Comparison of ENCODE assay signal across 9 mouse cellular contexts in genomic region chr2:164885788-164886187, GRCm38 (mm10). TPM values are rescaled to one million over a fixed set of nuclear protein-coding genes. Genes with fewer than 3 reads are reported as not detected.
DNase-seq lines count a peak whose midpoint lies in the region; ATAC-seq and TF ChIP-seq lines count a peak whose summit lies in the region.
"Had no signal": no experiment of that assay in that cellular context is flagged by ENCODE, and none has a peak within 500 bp of the region (broad histone marks: within the 10 kb centered on the region; RNA-seq: fewer than 3 reads in every experiment).

No protein-coding gene starts in this region.

- peak; percentile 19; the same call in 1 of the 2 replicates for ATAC-seq in midbrain, postnatal 0 days (ENCODE audit: low FRiP score)

- no peaks in the 10 kb centered on the region for H3K27me3 ChIP-seq in midbrain, postnatal 0 days (ENCODE audit: insufficient read depth, low read length)
- H3K27me3 ChIP-seq: midbrain, embryonic 12.5 days had no signal

- no peak overlapping the region for H3K4me2 ChIP-seq in midbrain, postnatal 0 days (ENCODE audit: low read depth, low read length, poor library complexity, severe bottlenecking)
- H3K4me2 ChIP-seq: midbrain, embryonic 12.5 days had no signal

- no peak for TF ChIP-seq CTCF in midbrain, postnatal 0 days (IDR thresholded peaks at IDR 0.05)

- peak; percentile 79 for DNase-seq in layer of hippocampus, adult 11-12 months (ENCODE audit: low spot score)
- no peak for DNase-seq in layer of hippocampus, adult 9-10 months (ENCODE audit: low spot score)
- DNase-seq in cerebellum, adult 11-12 months = peak; percentile 77
- DNase-seq in heart, adult 8-10 months (ENCODE audit: low spot score) = peak; percentile 61
- DNase-seq in layer of hippocampus, postnatal 25 days (ENCODE audit: extremely low spot score in 1 of 2, low spot score in 1 of 2) = peak; percentile 76 to 93
- peak; percentile 68 for DNase-seq in midbrain, postnatal 0 days (ENCODE audit: low spot score)
- DNase-seq in embryo, embryonic 11 days = no peak
- no peak for DNase-seq in thymus, postnatal 0 days (ENCODE audit: low spot score)

- no peaks in the 10 kb centered on the region for H3K9me3 ChIP-seq in midbrain, postnatal 0 days (ENCODE audit: low read length)
- H3K9me3 ChIP-seq: midbrain, embryonic 12.5 days had no signal

- H3K4me1 ChIP-seq in midbrain, postnatal 0 days (ENCODE audit: insufficient read depth, low read length) = no peaks in the 10 kb centered on the region

- no peak overlapping the region for H3K4me3 ChIP-seq in midbrain, postnatal 0 days (ENCODE audit: low read depth, low read length)
- H3K4me3 ChIP-seq: midbrain, embryonic 12.5 days had no signal

- H3K9ac ChIP-seq in midbrain, postnatal 0 days (replicated peaks; ENCODE audit: low read length, poor library complexity, severe bottlenecking) = no peak overlapping the region
- H3K9ac ChIP-seq: midbrain, embryonic 12.5 days had no signal

- H3K36me3 ChIP-seq in midbrain, postnatal 0 days (ENCODE audit: insufficient read depth, low read length) = peaks cover 73% of the 10 kb centered on the region

- WGBS in midbrain, postnatal 0 days = 65% methylated on average over 7 of the region's 7 CpGs

- H3K27ac ChIP-seq in midbrain, postnatal 0 days (ENCODE audit: low read depth, low read length) = peak overlapping the region; percentile 43; the same call in 1 of the 2 replicates
- H3K27ac ChIP-seq: midbrain, embryonic 12.5 days had no signal

RNA-seq across cellular contexts. Expression of gene Pcif1, which starts 6.7 kb away (rescaled TPM):
- total RNA-seq in heart, adult 8-10 months (2022) = 10 to 100 TPM; 23.3 to 34.7 (median 33.0) TPM
- total RNA-seq in layer of hippocampus, postnatal 25 days (2021) = 10 to 100 TPM; 40.4 to 47.2 TPM
- 77.2 and 90.1 TPM in 2 replicates for total RNA-seq in midbrain, postnatal 0 days (2014; rRNA removed)
- polyA plus RNA-seq in midbrain, postnatal 0 days (2015; fragmentation: Nextera tagmentation; extraction: Ambion mirVana) = 88.9 and 94.6 TPM in 2 replicates
- 92.5 and 107 TPM in 2 replicates for polyA plus RNA-seq in thymus, postnatal 0 days (2015; fragmentation: Nextera tagmentation; extraction: Ambion mirVana)

RNA-seq across cellular contexts. Expression of gene Zfp335, which starts 25.8 kb away (rescaled TPM):
- 1 to 10 TPM; 7.6 to 8.5 (median 8.2) TPM for total RNA-seq in heart, adult 8-10 months (2022)
- total RNA-seq in layer of hippocampus, postnatal 25 days (2021) = 10 to 100 TPM; 23.3 to 29.1 TPM
- total RNA-seq in midbrain, postnatal 0 days (2014; rRNA removed) = 28.9 and 29.0 TPM in 2 replicates
- polyA plus RNA-seq in midbrain, postnatal 0 days (2015; fragmentation: Nextera tagmentation; extraction: Ambion mirVana) = 11.1 and 11.4 TPM in 2 replicates
- polyA plus RNA-seq in thymus, postnatal 0 days (2015; fragmentation: Nextera tagmentation; extraction: Ambion mirVana) = 8.6 and 9.5 TPM in 2 replicates

RNA-seq across cellular contexts. Expression of gene Pltp, which starts 28.3 kb away (rescaled TPM):
- total RNA-seq in heart, adult 8-10 months (2022) = 10 to 100 TPM; 32.8 to 40.4 (median 35.7) TPM
- 10 to 100 TPM; 68.8 to 73.7 TPM for total RNA-seq in layer of hippocampus, postnatal 25 days (2021)
- total RNA-seq in midbrain, postnatal 0 days (2014; rRNA removed) = 55.5 and 59.8 TPM in 2 replicates
- 85.5 and 87.7 TPM in 2 replicates for polyA plus RNA-seq in midbrain, postnatal 0 days (2015; fragmentation: Nextera tagmentation; extraction: Ambion mirVana)
- polyA plus RNA-seq in thymus, postnatal 0 days (2015; fragmentation: Nextera tagmentation; extraction: Ambion mirVana) = 424 and 433 TPM in 2 replicates

RNA-seq across cellular contexts. Expression of gene Neurl2, which starts 52.5 kb away (rescaled TPM):
- 10 to 100 TPM; 53.8 to 59.3 (median 58.1) TPM for total RNA-seq in heart, adult 8-10 months (2022)
- 1 to 10 TPM; 3.4 to 4.6 TPM for total RNA-seq in layer of hippocampus, postnatal 25 days (2021)
- total RNA-seq in midbrain, postnatal 0 days (2014; rRNA removed) = 10.4 and 11.2 TPM in 2 replicates
- polyA plus RNA-seq in midbrain, postnatal 0 days (2015; fragmentation: Nextera tagmentation; extraction: Ambion mirVana) = 7.6 and 7.8 TPM in 2 replicates
- 5.3 and 5.9 TPM in 2 replicates for polyA plus RNA-seq in thymus, postnatal 0 days (2015; fragmentation: Nextera tagmentation; extraction: Ambion mirVana)

RNA-seq across cellular contexts. Expression of gene Ctsa, which starts 53.1 kb away (rescaled TPM):
- total RNA-seq in heart, adult 8-10 months (2022) = 100 to 1,000 TPM in 3 of 4 experiments, 10 to 100 TPM in 1; 94.7 to 106 (median 103) TPM
- 100 to 1,000 TPM in 1 of 2 experiments, 10 to 100 TPM in 1; 93.3 to 106 TPM for total RNA-seq in layer of hippocampus, postnatal 25 days (2021)
- 110 and 112 TPM in 2 replicates for total RNA-seq in midbrain, postnatal 0 days (2014; rRNA removed)
- 101 and 102 TPM in 2 replicates for polyA plus RNA-seq in midbrain, postnatal 0 days (2015; fragmentation: Nextera tagmentation; extraction: Ambion mirVana)
- polyA plus RNA-seq in thymus, postnatal 0 days (2015; fragmentation: Nextera tagmentation; extraction: Ambion mirVana) = 154 and 164 TPM in 2 replicates

Comparison
In these comparisons a context has a peak if more than half of its experiments do, and no peak if none do; other contexts are left out.
1. DNase-seq: peak in layer of hippocampus, adult 11-12 months (single experiment), cerebellum, adult 11-12 months (single experiment), heart, adult 8-10 months (single experiment), layer of hippocampus, postnatal 25 days (2 of 2) and midbrain, postnatal 0 days (single experiment); none in layer of hippocampus, adult 9-10 months (single experiment), embryo, embryonic 11 days (single experiment) and thymus, postnatal 0 days (single experiment).